Mouse (Mus musculus): ENCODE results near the gene Armt1.

GRCm38 (mm10) chr10:4492909-4493308, 60.6 kb downstream of the Armt1 start:
- TF ChIP-seq POLR2A (IDR thresholded peaks at IDR 0.05; ENCODE audit: insufficient read depth, low read length) (no peak), CTCF (IDR thresholded peaks at IDR 0.05; ENCODE audit: low read depth, low read length) (no peak)
